Mouse (Mus musculus): ENCODE measurements around the gene B230217C12Rik. TPM values are rescaled to one million over a fixed set of nuclear protein-coding genes. Genes with fewer than 3 reads are reported as not detected.

B230217C12Rik gene
- polyA plus RNA-seq, 1 experiment from 2014 or later = 3.4 TPM

DNA sequence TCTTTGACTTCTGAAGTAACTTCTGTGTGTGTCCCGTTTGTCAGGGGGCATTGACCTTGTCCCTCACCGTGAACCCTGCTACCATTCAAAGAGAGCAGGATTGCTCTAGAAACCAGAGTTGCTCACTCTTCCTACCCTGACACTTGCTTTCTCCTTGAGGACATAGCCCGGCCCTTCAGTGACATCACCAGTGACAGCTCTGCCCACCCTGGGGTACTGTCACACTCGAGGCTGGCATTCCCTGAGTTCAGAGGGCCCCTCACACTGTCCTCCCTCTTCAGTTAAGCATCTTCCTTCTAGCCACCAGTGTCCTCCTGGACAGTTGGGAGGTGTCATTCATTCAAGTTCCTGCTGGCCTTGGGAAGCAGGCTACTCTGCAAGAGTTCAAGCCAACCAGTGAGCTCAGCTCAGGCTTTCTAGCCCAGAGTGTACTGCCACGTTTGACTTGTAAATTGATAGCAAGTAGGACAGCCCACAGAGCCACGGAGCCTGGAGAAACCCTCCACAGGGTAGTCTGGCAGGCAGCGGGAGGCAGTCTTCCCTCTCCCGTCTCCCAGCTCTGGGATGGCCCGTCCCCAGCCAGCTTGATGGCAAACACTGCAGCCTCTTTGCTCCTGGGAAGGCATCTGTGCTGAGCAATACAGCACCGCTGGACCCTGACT is 1.7 kb upstream of the B230217C12Rik start:
- H3K4me3 ChIP-seq (ENCODE audit: low read length) = no peak overlapping the region
- H3K36me3 ChIP-seq (ENCODE audit: control insufficient read depth, insufficient read depth, low read length) = peaks cover 24% of the 10 kb centered on the region
- no peaks in the 10 kb centered on the region for H3K9me3 ChIP-seq (ENCODE audit: control insufficient read depth, low read length)
- H3K27ac ChIP-seq (ENCODE audit: low read length) = peak overlapping the region; percentile 65
- H3K4me2 ChIP-seq (ENCODE audit: low read depth, low read length) = no peak overlapping the region
- H3K4me1 ChIP-seq (replicated peaks; ENCODE audit: control insufficient read depth, insufficient read depth, low read length) = peaks cover 13% of the 10 kb centered on the region
- no peak for ATAC-seq (ENCODE audit: low read depth)
- H3K9ac ChIP-seq (ENCODE audit: low read length) = 0 out of 2 replicates have a peak overlapping the region, but pooled peaks have one; percentile 6
- 40% methylated on average over 10 of the region's 10 CpGs for WGBS
- no peaks in the 10 kb centered on the region for H3K27me3 ChIP-seq (ENCODE audit: control insufficient read depth, insufficient read depth, low read depth, low read length)

DNA sequence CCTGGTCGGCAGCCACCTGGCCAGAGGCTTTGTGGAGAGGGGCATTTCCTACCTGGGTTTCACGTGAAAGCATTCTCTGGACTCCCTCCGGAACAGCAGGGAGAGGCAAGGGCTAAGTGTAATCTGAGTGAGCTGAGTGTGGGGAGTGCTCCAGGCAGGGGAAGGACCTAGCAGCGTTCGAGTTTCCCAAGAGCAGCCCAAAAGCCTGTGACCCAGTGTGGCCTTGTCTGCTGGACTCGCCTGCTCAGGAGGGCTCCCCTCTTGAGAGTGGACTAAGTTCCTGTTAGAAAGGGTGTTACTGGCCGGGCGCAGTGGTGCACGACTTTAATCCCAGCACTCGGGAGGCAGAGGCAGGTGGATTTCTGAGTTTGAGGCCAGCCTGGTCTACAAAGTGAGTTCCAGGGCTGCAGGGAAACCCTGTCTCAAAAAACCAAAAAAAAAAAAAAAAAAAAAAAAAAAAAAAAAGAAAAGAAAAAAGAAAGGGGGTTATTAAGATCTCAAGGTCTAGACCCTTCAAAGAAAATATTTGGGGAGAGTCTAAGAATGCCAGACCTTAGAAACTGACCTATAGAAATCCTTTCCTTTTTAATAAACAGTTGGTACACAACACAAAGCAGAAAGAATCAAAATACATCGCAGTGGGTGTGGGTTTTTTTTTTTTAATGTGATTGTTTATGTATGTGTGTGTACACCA is 992 bp upstream of the B230217C12Rik start:
- H3K9ac ChIP-seq (ENCODE audit: low read length) = 0 out of 2 replicates have a peak overlapping the region, but pooled peaks have one; percentile 6
- H3K4me1 ChIP-seq (replicated peaks; ENCODE audit: control insufficient read depth, insufficient read depth, low read length) = peaks cover 13% of the 10 kb centered on the region
- no peaks in the 10 kb centered on the region for H3K9me3 ChIP-seq (ENCODE audit: control insufficient read depth, low read length)
- peaks cover 18% of the 10 kb centered on the region for H3K36me3 ChIP-seq (ENCODE audit: control insufficient read depth, insufficient read depth, low read length)
- H3K4me3 ChIP-seq (ENCODE audit: low read length) = no peak overlapping the region
- WGBS = 49% methylated on average over 11 of the region's 11 CpGs
- no peaks in the 10 kb centered on the region for H3K27me3 ChIP-seq (ENCODE audit: control insufficient read depth, insufficient read depth, low read depth, low read length)
- H3K27ac ChIP-seq (ENCODE audit: low read length) = peak overlapping the region; percentile 65
- ATAC-seq (ENCODE audit: low read depth) = 0 out of 2 replicates have a peak, but pooled peaks have one; percentile 26
- H3K4me2 ChIP-seq (ENCODE audit: low read depth, low read length) = no peak overlapping the region

DNA sequence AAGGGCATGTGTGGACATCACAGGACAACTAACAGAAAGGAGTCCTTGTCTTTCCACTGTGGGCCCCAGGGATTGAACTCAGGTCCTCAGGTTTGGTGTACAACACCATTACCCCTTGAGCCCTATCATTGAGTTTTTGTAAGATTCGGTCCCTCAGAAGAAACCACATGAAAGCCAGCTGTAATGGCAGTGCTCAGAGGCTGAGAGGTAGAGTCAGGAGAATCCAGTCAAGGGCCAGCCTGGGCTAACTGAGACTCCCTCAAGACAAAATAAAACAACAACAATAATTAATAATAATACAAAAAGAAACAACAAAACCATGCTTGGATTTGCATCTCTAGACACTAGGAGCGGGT is 467 bp upstream of the B230217C12Rik start:
- no peak for ATAC-seq (ENCODE audit: low read depth)
- peaks cover 13% of the 10 kb centered on the region for H3K36me3 ChIP-seq (ENCODE audit: control insufficient read depth, insufficient read depth, low read length)
- no peak overlapping the region; the same call in 1 of the 2 replicates for H3K9ac ChIP-seq (ENCODE audit: low read length)
- WGBS = 64% methylated on average over 2 of the region's 2 CpGs
- H3K4me1 ChIP-seq (replicated peaks; ENCODE audit: control insufficient read depth, insufficient read depth, low read length) = peaks cover 13% of the 10 kb centered on the region
- no peaks in the 10 kb centered on the region for H3K9me3 ChIP-seq (ENCODE audit: control insufficient read depth, low read length)
- H3K27me3 ChIP-seq (ENCODE audit: control insufficient read depth, insufficient read depth, low read depth, low read length) = no peaks in the 10 kb centered on the region
- peak overlapping the region; percentile 70 for H3K4me2 ChIP-seq (ENCODE audit: low read depth, low read length)
- H3K27ac ChIP-seq (ENCODE audit: low read length) = peak overlapping the region; percentile 78
- H3K4me3 ChIP-seq (ENCODE audit: low read length) = no peak overlapping the region

DNA sequence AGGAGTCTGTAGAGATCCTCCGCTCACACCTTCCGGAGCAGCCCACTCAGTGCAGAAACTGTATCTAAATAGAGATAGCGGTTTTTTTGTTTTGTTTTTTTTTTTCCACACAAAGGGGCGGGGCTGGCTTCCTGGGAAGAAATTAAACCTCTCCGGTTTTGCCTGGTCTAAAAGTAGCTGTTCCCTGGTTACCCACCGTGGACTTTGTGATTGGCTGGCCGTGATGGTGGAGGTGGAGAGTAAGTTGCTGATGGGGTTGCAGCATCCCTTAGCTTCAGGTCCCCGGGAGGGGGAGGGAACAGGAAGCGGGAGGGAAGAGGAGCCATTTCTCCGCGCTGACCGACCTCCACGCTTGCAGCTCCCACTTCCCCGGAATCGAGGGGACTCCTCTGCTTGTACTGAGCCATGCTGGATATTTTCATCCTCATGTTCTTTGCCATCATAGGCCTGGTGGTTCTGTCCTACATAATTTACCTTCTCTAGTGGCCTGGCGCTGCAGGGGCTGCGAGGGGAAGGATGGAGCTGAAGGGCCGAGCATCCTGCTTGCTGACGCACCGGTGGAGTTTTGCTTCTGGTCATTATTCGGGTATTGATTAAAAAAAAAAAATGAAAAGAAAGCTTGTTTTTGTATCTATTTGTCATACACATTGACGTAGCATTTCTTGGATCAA is 546 bp downstream of the B230217C12Rik start:
- Histone ChIP-seq H3K4me1 (replicated peaks; ENCODE audit: control insufficient read depth, insufficient read depth, low read length) (peaks cover 13% of the 10 kb centered on the region), H3K4me3 (ENCODE audit: low read length) (peak overlapping the region; percentile 52), H3K4me2 (ENCODE audit: low read depth, low read length) (peak overlapping the region; percentile 70), H3K36me3 (ENCODE audit: control insufficient read depth, insufficient read depth, low read length) (peaks cover 6% of the 10 kb centered on the region), H3K9me3 (ENCODE audit: control insufficient read depth, low read length) (no peaks in the 10 kb centered on the region), H3K9ac (ENCODE audit: low read length) (peak overlapping the region; percentile 64), H3K27me3 (ENCODE audit: control insufficient read depth, insufficient read depth, low read depth, low read length) (no peaks in the 10 kb centered on the region), H3K27ac (ENCODE audit: low read length) (peak overlapping the region; percentile 78)
- ATAC-seq (ENCODE audit: low read depth) = peak; percentile 78
- WGBS = 3% methylated on average over 22 of the region's 22 CpGs

DNA sequence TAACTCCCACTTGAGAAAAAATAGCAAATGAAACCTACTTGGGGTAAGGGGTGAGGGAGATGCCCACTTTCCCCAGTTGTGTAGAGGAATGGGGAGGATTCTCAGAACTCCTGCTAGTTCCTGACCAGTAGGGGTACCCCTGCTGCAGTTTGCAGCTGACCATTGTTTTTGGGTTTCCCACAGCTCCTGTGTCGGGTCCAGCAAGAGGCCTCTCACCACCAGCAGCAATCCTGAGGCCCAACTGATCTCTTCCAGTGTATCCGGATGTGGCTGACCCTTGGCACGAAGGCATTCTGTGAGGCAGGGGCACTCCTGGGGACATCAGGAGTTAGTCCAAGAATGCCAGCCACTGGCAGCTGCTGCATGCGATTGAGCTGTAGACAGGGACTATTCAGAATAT is 1.4 kb downstream of the B230217C12Rik start:
- Histone ChIP-seq H3K27ac (ENCODE audit: low read length) (no peak overlapping the region), H3K9me3 (ENCODE audit: control insufficient read depth, low read length) (no peaks in the 10 kb centered on the region), H3K27me3 (ENCODE audit: control insufficient read depth, insufficient read depth, low read depth, low read length) (no peaks in the 10 kb centered on the region), H3K36me3 (ENCODE audit: control insufficient read depth, insufficient read depth, low read length) (peaks cover 6% of the 10 kb centered on the region), H3K4me2 (ENCODE audit: low read depth, low read length) (no peak overlapping the region), H3K9ac (ENCODE audit: low read length) (no peak overlapping the region), H3K4me1 (replicated peaks; ENCODE audit: control insufficient read depth, insufficient read depth, low read length) (peaks cover 13% of the 10 kb centered on the region), H3K4me3 (ENCODE audit: low read length) (no peak overlapping the region)
- WGBS = 50% methylated on average over 4 of the region's 4 CpGs
- ATAC-seq (ENCODE audit: low read depth) = no peak

DNA sequence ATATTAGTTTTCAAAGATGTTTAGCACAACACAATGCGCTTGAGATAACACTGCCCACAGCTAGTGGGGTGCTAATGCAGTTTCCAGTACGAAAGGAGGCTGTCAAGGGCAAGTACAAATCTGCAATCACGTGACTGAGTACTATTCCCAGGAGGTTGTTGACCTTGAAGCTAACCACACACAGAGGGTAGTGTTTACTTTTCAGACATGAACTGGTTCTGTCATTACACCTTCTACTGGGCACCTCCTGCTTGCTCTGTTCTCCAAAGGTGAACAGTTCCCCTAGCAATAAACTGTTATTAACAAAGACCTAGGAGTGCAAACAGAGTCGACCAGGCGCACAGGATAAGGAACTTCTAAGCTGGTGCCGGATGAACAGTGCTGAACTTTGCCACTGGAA is 9.8 kb downstream of the B230217C12Rik start:
- Histone ChIP-seq H3K4me3 (ENCODE audit: low read length) (no peak overlapping the region), H3K27me3 (ENCODE audit: control insufficient read depth, insufficient read depth, low read depth, low read length) (no peaks in the 10 kb centered on the region), H3K9me3 (ENCODE audit: control insufficient read depth, low read length) (no peaks in the 10 kb centered on the region), H3K9ac (ENCODE audit: low read length) (no peak overlapping the region), H3K36me3 (ENCODE audit: control insufficient read depth, insufficient read depth, low read length) (no peaks in the 10 kb centered on the region), H3K4me1 (replicated peaks; ENCODE audit: control insufficient read depth, insufficient read depth, low read length) (no peaks in the 10 kb centered on the region), H3K27ac (ENCODE audit: low read length) (no peak overlapping the region; the same call in 1 of the 2 replicates), H3K4me2 (ENCODE audit: low read depth, low read length) (no peak overlapping the region)
- 30% methylated on average over 6 of the region's 6 CpGs for WGBS
- ATAC-seq (ENCODE audit: low read depth) = 0 out of 2 replicates have a peak, but pooled peaks have one; percentile 7

DNA sequence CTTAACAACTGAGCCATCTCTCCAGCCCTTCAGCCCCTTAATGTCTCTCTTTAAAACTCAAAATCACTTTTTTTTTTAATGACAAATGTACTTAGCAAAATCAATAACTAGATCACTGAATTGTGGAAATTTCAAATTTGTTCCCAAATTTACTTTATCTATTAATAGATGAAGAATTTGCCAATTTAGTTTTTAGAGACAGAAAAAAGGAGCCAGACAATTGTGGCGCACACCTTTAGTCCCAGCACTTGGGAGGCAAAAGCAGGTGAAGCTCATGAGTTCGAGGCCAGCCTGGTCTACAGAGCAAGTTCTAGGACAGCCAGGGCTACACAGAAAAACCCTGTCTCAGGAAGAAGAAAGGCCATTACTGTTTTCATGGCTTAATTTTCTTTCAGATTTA is 11.0 kb downstream of the B230217C12Rik start:
- no peak for ATAC-seq (ENCODE audit: low read depth)
- H3K9me3 ChIP-seq (ENCODE audit: control insufficient read depth, low read length) = no peaks in the 10 kb centered on the region
- no peaks in the 10 kb centered on the region for H3K27me3 ChIP-seq (ENCODE audit: control insufficient read depth, insufficient read depth, low read depth, low read length)
- no peaks in the 10 kb centered on the region for H3K4me1 ChIP-seq (replicated peaks; ENCODE audit: control insufficient read depth, insufficient read depth, low read length)
- WGBS = 84% methylated on average over 2 of the region's 2 CpGs
- no peak overlapping the region for H3K4me3 ChIP-seq (ENCODE audit: low read length)
- H3K36me3 ChIP-seq (ENCODE audit: control insufficient read depth, insufficient read depth, low read length) = no peaks in the 10 kb centered on the region
- no peak overlapping the region for H3K4me2 ChIP-seq (ENCODE audit: low read depth, low read length)
- no peak overlapping the region for H3K27ac ChIP-seq (ENCODE audit: low read length)
- no peak overlapping the region for H3K9ac ChIP-seq (ENCODE audit: low read length)

DNA sequence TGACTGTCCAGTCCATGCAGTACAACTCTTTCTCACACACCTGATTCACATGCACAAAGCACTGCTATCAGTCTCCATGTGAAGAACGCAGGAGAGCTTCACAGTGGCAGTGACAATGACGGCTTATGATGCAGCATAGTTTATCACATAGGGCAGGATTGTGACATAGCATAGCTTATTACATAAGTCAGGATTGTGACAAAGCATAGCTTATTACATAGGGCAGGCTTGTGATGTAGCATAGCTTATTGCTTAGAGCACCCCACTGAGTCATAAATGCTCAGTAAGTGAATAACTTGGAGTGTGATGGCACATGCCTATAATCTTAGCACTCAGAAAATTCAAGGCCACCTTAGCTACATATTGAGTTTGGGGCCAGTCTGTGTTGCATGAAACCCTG is 14.9 kb downstream of the B230217C12Rik start:
- Histone ChIP-seq H3K4me1 (replicated peaks; ENCODE audit: control insufficient read depth, insufficient read depth, low read length) (no peaks in the 10 kb centered on the region), H3K9ac (ENCODE audit: low read length) (no peak overlapping the region), H3K36me3 (ENCODE audit: control insufficient read depth, insufficient read depth, low read length) (no peaks in the 10 kb centered on the region), H3K4me3 (ENCODE audit: low read length) (no peak overlapping the region), H3K9me3 (ENCODE audit: control insufficient read depth, low read length) (no peaks in the 10 kb centered on the region), H3K27ac (ENCODE audit: low read length) (no peak overlapping the region), H3K4me2 (ENCODE audit: low read depth, low read length) (no peak overlapping the region), H3K27me3 (ENCODE audit: control insufficient read depth, insufficient read depth, low read depth, low read length) (no peaks in the 10 kb centered on the region)
- WGBS = 85% methylated on average over 2 of the region's 2 CpGs
- no peak for ATAC-seq (ENCODE audit: low read depth)

DNA sequence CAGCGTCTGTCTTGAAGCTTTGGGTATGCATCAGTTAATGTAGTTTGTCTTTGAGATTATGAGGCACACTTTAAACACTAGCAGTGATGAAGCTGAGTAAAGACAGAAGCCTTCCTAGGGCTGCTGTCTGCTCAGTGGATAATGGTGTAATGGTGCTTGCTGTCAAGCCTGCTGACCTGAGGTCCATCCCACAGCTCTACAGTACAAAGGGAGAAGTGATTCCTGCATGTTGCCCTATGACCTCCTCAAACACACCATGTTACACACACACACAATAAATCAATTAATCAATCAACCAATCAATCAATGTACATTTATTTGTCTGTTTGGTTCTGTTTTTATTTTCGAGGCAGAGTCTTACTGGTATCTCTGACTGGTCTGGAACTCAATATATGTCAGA is 21.6 kb downstream of the B230217C12Rik start:
- H3K36me3 ChIP-seq (ENCODE audit: control insufficient read depth, insufficient read depth, low read length) = no peaks in the 10 kb centered on the region
- H3K9me3 ChIP-seq (ENCODE audit: control insufficient read depth, low read length) = no peaks in the 10 kb centered on the region
- H3K4me2 ChIP-seq (ENCODE audit: low read depth, low read length) = no peak overlapping the region
- WGBS = 52% methylated on average over 2 of the region's 2 CpGs
- H3K9ac ChIP-seq (ENCODE audit: low read length) = no peak overlapping the region
- no peak for ATAC-seq (ENCODE audit: low read depth)
- H3K4me3 ChIP-seq (ENCODE audit: low read length) = no peak overlapping the region
- H3K27ac ChIP-seq (ENCODE audit: low read length) = no peak overlapping the region
- no peaks in the 10 kb centered on the region for H3K27me3 ChIP-seq (ENCODE audit: control insufficient read depth, insufficient read depth, low read depth, low read length)
- no peaks in the 10 kb centered on the region for H3K4me1 ChIP-seq (replicated peaks; ENCODE audit: control insufficient read depth, insufficient read depth, low read length)

Measured in lung, embryonic 16.5 days (tissue).